Mouse (Mus musculus): Measurements from ENCODE around the gene Snx14. TPM values are rescaled to one million over a fixed set of nuclear protein-coding genes. Genes with fewer than 3 reads are reported as not detected.
"Not testable (repeated sequence)": the region's sequence is repeated elsewhere in the genome, so short reads cannot be mapped to it uniquely, and the experiment has no call there.

Gene Snx14
- polyA plus RNA-seq (2015; fragmentation: Nextera tagmentation; extraction: Ambion mirVana), result 32.1 and 32.9 TPM in 2 replicates

GRCm38 (mm10) chr9:88438555-88439237, at the start of gene Snx14:
Gene Snx14 (minus strand): TSS chr9:88438958.
- under 1% methylated on average over 62 of the region's 62 CpGs for WGBS
- H3K4me1 ChIP-seq (ENCODE audit: insufficient read depth, low read length), result 0 out of 2 replicates have a peak, but pooled peaks cover 13% of the 10 kb centered on the region
- peak within 1 kb of the TSS; percentile 81 for H3K9ac ChIP-seq (replicated peaks; ENCODE audit: low read length)
- no peaks in the 10 kb centered on the region for H3K27me3 ChIP-seq (ENCODE audit: insufficient read depth, low read length)
- no peaks in the 10 kb centered on the region for H3K9me3 ChIP-seq (ENCODE audit: low read length)
- peak within 1 kb of the TSS; percentile 88 for H3K4me2 ChIP-seq (replicated peaks; ENCODE audit: low read depth, low read length)
- H3K27ac ChIP-seq (ENCODE audit: low read length), result peak within 1 kb of the TSS; percentile 92
- ATAC-seq (ENCODE audit: low FRiP score, low TSS enrichment), result peak; percentile 98
- H3K4me3 ChIP-seq (ENCODE audit: low read length), result peak within 1 kb of the TSS; percentile 55
- no peaks in the 10 kb centered on the region for H3K36me3 ChIP-seq (ENCODE audit: insufficient read depth, low read length)

- ATAC-seq (ENCODE audit: low FRiP score, low TSS enrichment), result no peak
- no peak overlapping the region for H3K4me2 ChIP-seq (replicated peaks; ENCODE audit: low read depth, low read length)
- no peak overlapping the region for H3K4me3 ChIP-seq (ENCODE audit: low read length)
- H3K27me3 ChIP-seq (ENCODE audit: insufficient read depth, low read length), result no peaks in the 10 kb centered on the region
- H3K36me3 ChIP-seq (ENCODE audit: insufficient read depth, low read length), result no peaks in the 10 kb centered on the region
- H3K27ac ChIP-seq (ENCODE audit: low read length), result no peak overlapping the region
- H3K9ac ChIP-seq (replicated peaks; ENCODE audit: low read length), result no peak overlapping the region
- WGBS, result 56% methylated on average over 6 of the region's 6 CpGs
- H3K9me3 ChIP-seq (ENCODE audit: low read length), result no peaks in the 10 kb centered on the region
- peaks cover 15% of the 10 kb centered on the region for H3K4me1 ChIP-seq (ENCODE audit: insufficient read depth, low read length)
Measured at GRCm38 (mm10) chr9:88484531-88484930, 45.8 kb upstream of the Snx14 start.

GRCm38 (mm10) chr9:88482829-88483396, 44.2 kb upstream of the Snx14 start:
- H3K4me1 ChIP-seq (ENCODE audit: insufficient read depth, low read length), result peaks cover 15% of the 10 kb centered on the region
- peak overlapping the region; percentile 89 for H3K9ac ChIP-seq (replicated peaks; ENCODE audit: low read length)
- peak overlapping the region; percentile 99 for H3K27ac ChIP-seq (ENCODE audit: low read length)
- H3K27me3 ChIP-seq (ENCODE audit: insufficient read depth, low read length), result no peaks in the 10 kb centered on the region
- H3K4me3 ChIP-seq (ENCODE audit: low read length), result peak overlapping the region; percentile 84
- no peaks in the 10 kb centered on the region for H3K9me3 ChIP-seq (ENCODE audit: low read length)
- H3K4me2 ChIP-seq (replicated peaks; ENCODE audit: low read depth, low read length), result peak overlapping the region; percentile 65
- ATAC-seq (ENCODE audit: low FRiP score, low TSS enrichment), result no peak
- H3K36me3 ChIP-seq (ENCODE audit: insufficient read depth, low read length), result no peaks in the 10 kb centered on the region
- under 1% methylated on average over 26 of the region's 52 CpGs for WGBS

- H3K27me3 ChIP-seq (ENCODE audit: insufficient read depth, low read length); H3K9me3 ChIP-seq (ENCODE audit: low read length); H3K36me3 ChIP-seq (ENCODE audit: insufficient read depth, low read length): not testable (repeated sequence)
- peak within 1 kb of the TSS; percentile 84 for H3K4me3 ChIP-seq (ENCODE audit: low read length)
- ATAC-seq (ENCODE audit: low FRiP score, low TSS enrichment), result peak; percentile 97
- peak within 1 kb of the TSS; percentile 99 for H3K27ac ChIP-seq (ENCODE audit: low read length)
- WGBS, result 1% methylated on average over 35 of the region's 68 CpGs
- peak within 1 kb of the TSS; percentile 99 for H3K9ac ChIP-seq (replicated peaks; ENCODE audit: low read length)
- peak within 1 kb of the TSS; percentile 65 for H3K4me2 ChIP-seq (replicated peaks; ENCODE audit: low read depth, low read length)
- H3K4me1 ChIP-seq (ENCODE audit: insufficient read depth, low read length), result peaks cover 18% of the 10 kb centered on the region
Measured at GRCm38 (mm10) chr9:88482230-88482828, 43.6 kb upstream of the Snx14 start, which contains the start of gene Syncrip. Gene Syncrip (minus strand): TSS chr9:88482574.

GRCm38 (mm10) chr9:88481791-88482160, 43.0 kb upstream of the Snx14 start:
- peak overlapping the region; percentile 99 for H3K9ac ChIP-seq (replicated peaks; ENCODE audit: low read length)
- peak overlapping the region; percentile 60 for H3K4me2 ChIP-seq (replicated peaks; ENCODE audit: low read depth, low read length)
- H3K27me3 ChIP-seq (ENCODE audit: insufficient read depth, low read length), result no peaks in the 10 kb centered on the region
- H3K36me3 ChIP-seq (ENCODE audit: insufficient read depth, low read length), result peaks cover 6% of the 10 kb centered on the region; the same call in 1 of the 2 replicates
- H3K9me3 ChIP-seq (ENCODE audit: low read length), result no peaks in the 10 kb centered on the region
- under 1% methylated on average over 33 of the region's 43 CpGs for WGBS
- peak overlapping the region; percentile 99 for H3K27ac ChIP-seq (ENCODE audit: low read length)
- H3K4me1 ChIP-seq (ENCODE audit: insufficient read depth, low read length), result peaks cover 18% of the 10 kb centered on the region
- peak overlapping the region; percentile 84 for H3K4me3 ChIP-seq (ENCODE audit: low read length)
- ATAC-seq (ENCODE audit: low FRiP score, low TSS enrichment), result no peak

- ATAC-seq (ENCODE audit: low FRiP score, low TSS enrichment), result peak; percentile 9
- no peaks in the 10 kb centered on the region for H3K9me3 ChIP-seq (ENCODE audit: low read length)
- peak overlapping the region; percentile 60 for H3K4me2 ChIP-seq (replicated peaks; ENCODE audit: low read depth, low read length)
- peak overlapping the region; percentile 99 for H3K27ac ChIP-seq (ENCODE audit: low read length)
- no peaks in the 10 kb centered on the region for H3K27me3 ChIP-seq (ENCODE audit: insufficient read depth, low read length)
- H3K4me1 ChIP-seq (ENCODE audit: insufficient read depth, low read length), result peaks cover 18% of the 10 kb centered on the region
- WGBS, result under 1% methylated on average over 69 of the region's 78 CpGs
- peak overlapping the region; percentile 84 for H3K4me3 ChIP-seq (ENCODE audit: low read length)
- peak overlapping the region; percentile 99 for H3K9ac ChIP-seq (replicated peaks; ENCODE audit: low read length)
- peaks cover 7% of the 10 kb centered on the region for H3K36me3 ChIP-seq (ENCODE audit: insufficient read depth, low read length)
Measured at GRCm38 (mm10) chr9:88481061-88481790, 42.5 kb upstream of the Snx14 start.

- peak overlapping the region; percentile 84 for H3K4me3 ChIP-seq (ENCODE audit: low read length)
- peaks cover 16% of the 10 kb centered on the region for H3K36me3 ChIP-seq (ENCODE audit: insufficient read depth, low read length)
- no peaks in the 10 kb centered on the region for H3K9me3 ChIP-seq (ENCODE audit: low read length)
- peak overlapping the region; percentile 60 for H3K4me2 ChIP-seq (replicated peaks; ENCODE audit: low read depth, low read length)
- H3K9ac ChIP-seq (replicated peaks; ENCODE audit: low read length), result peak overlapping the region; percentile 99; the same call in 1 of the 2 replicates
- no peaks in the 10 kb centered on the region for H3K27me3 ChIP-seq (ENCODE audit: insufficient read depth, low read length)
- ATAC-seq (ENCODE audit: low FRiP score, low TSS enrichment), result no peak
- WGBS, result 2% methylated on average over 1 of the region's 1 CpGs
- H3K27ac ChIP-seq (ENCODE audit: low read length), result no peak overlapping the region
- peaks cover 18% of the 10 kb centered on the region for H3K4me1 ChIP-seq (ENCODE audit: insufficient read depth, low read length)
Measured at GRCm38 (mm10) chr9:88480120-88480519, 41.4 kb upstream of the Snx14 start.

GRCm38 (mm10) chr9:88476138-88476537, 37.4 kb upstream of the Snx14 start:
- Histone ChIP-seq H3K36me3 (ENCODE audit: insufficient read depth, low read length) (peaks cover 36% of the 10 kb centered on the region), H3K9ac (replicated peaks; ENCODE audit: low read length) (no peak overlapping the region), H3K4me3 (ENCODE audit: low read length) (no peak overlapping the region), H3K4me1 (ENCODE audit: insufficient read depth, low read length) (peaks cover 12% of the 10 kb centered on the region), H3K9me3 (ENCODE audit: low read length) (no peaks in the 10 kb centered on the region), H3K27me3 (ENCODE audit: insufficient read depth, low read length) (no peaks in the 10 kb centered on the region), H3K27ac (ENCODE audit: low read length) (no peak overlapping the region), H3K4me2 (replicated peaks; ENCODE audit: low read depth, low read length) (no peak overlapping the region)
- no peak for ATAC-seq (ENCODE audit: low FRiP score, low TSS enrichment)
- WGBS, result 37% methylated on average over 1 of the region's 1 CpGs

- not testable (repeated sequence) for H3K27me3 ChIP-seq (ENCODE audit: insufficient read depth, low read length); H3K9me3 ChIP-seq (ENCODE audit: low read length); H3K4me3 ChIP-seq (ENCODE audit: low read length); H3K4me2 ChIP-seq (replicated peaks; ENCODE audit: low read depth, low read length); ATAC-seq (ENCODE audit: low FRiP score, low TSS enrichment); H3K27ac ChIP-seq (ENCODE audit: low read length); H3K9ac ChIP-seq (replicated peaks; ENCODE audit: low read length); H3K4me1 ChIP-seq (ENCODE audit: insufficient read depth, low read length)
- H3K36me3 ChIP-seq (ENCODE audit: insufficient read depth, low read length), result peaks cover 33% of the 10 kb centered on the region
- WGBS, result 93% methylated on average over 2 of the region's 4 CpGs
Measured at GRCm38 (mm10) chr9:88461017-88461416, 22.3 kb upstream of the Snx14 start.

All from kidney, embryonic 16.5 days (tissue).